Mouse (Mus musculus) T-helper 1 cell (primary cell): Measurements from ENCODE around the gene Fasn.

Experiments used
- in situ Hi-C: fragments of 300-600 bp; cut with MboI, MseI; formaldehyde crosslinking; loops from one replicate; pipeline ENCODE4 v1.15.1; 2025; ENCODE audit warnings: high pct_unique_total_duplicates

The Fasn gene

DNA sequence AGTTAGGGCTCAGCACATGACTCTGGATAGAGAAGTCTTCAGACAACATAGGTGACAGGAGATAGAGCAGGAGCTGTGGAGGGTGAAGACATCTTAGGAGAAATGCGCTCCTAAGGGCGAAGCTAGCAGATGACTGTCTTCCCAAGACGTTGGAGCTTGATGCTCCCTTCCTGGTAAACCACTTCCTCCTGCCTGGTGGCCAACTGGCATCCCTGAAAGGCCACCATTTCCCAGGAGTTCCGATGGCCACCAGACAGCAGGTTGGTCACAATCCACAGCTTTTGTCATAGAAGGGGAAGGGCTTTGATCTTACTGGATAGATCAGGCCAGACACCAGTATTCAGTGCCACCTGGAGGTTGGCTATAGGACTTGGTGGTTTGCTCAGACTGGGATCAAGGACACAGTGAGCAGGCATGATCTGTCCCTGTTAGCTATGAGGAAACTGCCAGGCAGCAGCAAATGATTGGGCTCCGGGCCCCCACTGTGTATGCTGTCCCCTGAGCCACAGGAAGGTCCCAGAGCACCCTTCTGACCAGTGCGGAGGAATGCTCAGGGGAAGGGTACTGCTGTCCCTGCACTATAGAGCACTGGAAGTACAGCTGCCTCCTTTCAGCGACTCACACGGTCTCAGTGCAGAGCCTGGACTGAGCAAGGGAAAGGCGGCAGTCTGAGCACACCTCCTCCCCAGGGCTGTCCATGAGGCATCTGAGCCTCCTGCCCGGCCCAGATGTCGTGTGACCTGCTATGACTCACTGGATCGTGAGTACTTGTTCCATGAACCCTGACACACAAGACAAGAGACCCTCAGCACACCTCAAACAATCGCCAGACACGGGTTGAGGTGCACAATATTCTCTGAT lies 62.3 kb downstream of the Fasn start:
- in situ Hi-C loops: no loop called here

DNA sequence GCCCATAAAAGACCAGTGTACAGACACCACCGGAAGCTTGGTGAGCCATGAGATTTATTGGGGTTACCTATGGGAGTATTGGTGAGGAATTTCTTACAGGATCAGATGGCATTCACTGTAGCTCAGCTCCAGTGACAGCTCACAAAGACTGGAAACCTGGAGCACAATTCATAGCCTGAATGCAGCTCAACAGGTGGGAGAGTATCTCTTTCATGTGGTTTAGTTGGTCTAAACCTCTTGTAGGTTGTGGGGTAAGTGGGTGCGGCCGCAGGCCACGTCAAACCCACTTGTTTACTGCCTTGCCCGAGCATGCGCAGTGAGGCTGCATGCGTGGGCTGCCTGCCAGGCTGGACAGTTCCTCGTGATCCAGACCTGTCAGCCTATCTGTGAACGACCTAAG lies 64.1 kb downstream of the Fasn start:
- in situ Hi-C loops: no loop called here
